Mouse (Mus musculus) testis, adult 2 months (tissue): ENCODE measurements around the gene Ppp2r3a. TPM values are rescaled to one million over a fixed set of nuclear protein-coding genes. Genes with fewer than 3 reads are reported as not detected.

Source experiments
- H3K27ac ChIP-seq: fragments of 200-500 bp; 2 replicates; pipeline ENCODE4 v1.5.1; 2012; ENCODE audit warnings: low read depth, low read length; ENCODE audit not compliant: control insufficient read depth, insufficient read depth
- H3K27me3 ChIP-seq: fragments of 200-500 bp; 2 replicates; pipeline ENCODE4 v1.6.1; 2012; ENCODE audit warnings: mild to moderate bottlenecking, low read length, moderate library complexity; ENCODE audit not compliant: control insufficient read depth, insufficient read depth
- H3K36me3 ChIP-seq: fragments of 200-500 bp; 2 replicates; pipeline ENCODE4 v1.6.1; 2012; ENCODE audit warnings: mild to moderate bottlenecking, low read length; ENCODE audit not compliant: control insufficient read depth, insufficient read depth
- H3K4me1 ChIP-seq: fragments of 200-500 bp; 2 replicates; pipeline ENCODE4 v1.6.1; 2012; ENCODE audit warnings: low read length; ENCODE audit not compliant: control insufficient read depth, insufficient read depth
- H3K4me3 ChIP-seq: fragments of 200-500 bp; 2 replicates; pipeline ENCODE4 v1.5.1; 2012; ENCODE audit warnings: low read depth, mild to moderate bottlenecking, low read length, moderate library complexity, mixed read lengths; ENCODE audit not compliant: control insufficient read depth
- CTCF ChIP-seq: fragments of 200-500 bp; IDR thresholded peaks from 2 replicates; pipeline ENCODE4 v1.5.1; 2012; ENCODE audit warnings: low read depth, mild to moderate bottlenecking, inconsistent platforms, low read length, moderate library complexity; ENCODE audit not compliant: control insufficient read depth, insufficient read depth, insufficient replicate concordance
- POLR2A ChIP-seq: fragments of 200-500 bp; IDR thresholded peaks from 2 replicates; pipeline ENCODE4 v1.6.1; 2012; ENCODE audit warnings: low read depth, mild to moderate bottlenecking, inconsistent platforms, low read length, moderate library complexity; ENCODE audit not compliant: control insufficient read depth
- polyA plus RNA-seq: library from polyadenylated mRNA; depleted of rRNA; stranded (reverse); fragments of >200 nt; gene quantifications from 2 replicates; pipeline ENCODE4 v1.2.3, GENCODE M21; 2012; rRNA removed

Ppp2r3a gene
- polyA plus RNA-seq, 1 experiment = 3.5 TPM

DNA sequence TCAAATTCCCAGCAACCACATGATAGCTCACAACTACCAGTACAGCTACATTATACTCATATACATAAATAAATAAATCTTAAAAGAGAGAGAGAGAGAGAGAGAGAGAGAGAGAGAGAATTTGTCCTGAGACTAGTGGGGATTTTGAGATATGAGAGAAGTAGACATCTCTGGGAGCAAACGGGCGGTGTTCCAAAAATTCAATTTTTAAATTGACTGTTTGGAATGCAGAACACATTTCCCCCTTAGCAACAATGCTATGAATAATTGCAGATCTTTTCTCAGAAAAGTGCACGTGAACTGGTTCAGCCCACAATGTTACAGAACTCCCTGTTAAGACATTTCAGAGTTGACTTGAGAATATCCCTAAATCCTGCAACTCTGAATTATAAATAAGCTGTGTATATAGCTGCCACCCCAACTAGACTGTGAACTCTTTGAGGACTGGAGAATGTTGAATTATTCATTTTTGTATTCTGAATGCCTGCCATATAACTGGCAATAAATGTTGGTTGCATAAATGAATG lies 186.5 kb downstream of the Ppp2r3a start:
- H3K4me1 ChIP-seq = peaks cover 2% of the 10 kb centered on the region
- H3K27me3 ChIP-seq = no peaks in the 10 kb centered on the region
- no peak overlapping the region for H3K4me3 ChIP-seq
- H3K36me3 ChIP-seq = no peaks in the 10 kb centered on the region
- no peak for TF ChIP-seq CTCF
- no peak for TF ChIP-seq POLR2A
- no peak overlapping the region for H3K27ac ChIP-seq

DNA sequence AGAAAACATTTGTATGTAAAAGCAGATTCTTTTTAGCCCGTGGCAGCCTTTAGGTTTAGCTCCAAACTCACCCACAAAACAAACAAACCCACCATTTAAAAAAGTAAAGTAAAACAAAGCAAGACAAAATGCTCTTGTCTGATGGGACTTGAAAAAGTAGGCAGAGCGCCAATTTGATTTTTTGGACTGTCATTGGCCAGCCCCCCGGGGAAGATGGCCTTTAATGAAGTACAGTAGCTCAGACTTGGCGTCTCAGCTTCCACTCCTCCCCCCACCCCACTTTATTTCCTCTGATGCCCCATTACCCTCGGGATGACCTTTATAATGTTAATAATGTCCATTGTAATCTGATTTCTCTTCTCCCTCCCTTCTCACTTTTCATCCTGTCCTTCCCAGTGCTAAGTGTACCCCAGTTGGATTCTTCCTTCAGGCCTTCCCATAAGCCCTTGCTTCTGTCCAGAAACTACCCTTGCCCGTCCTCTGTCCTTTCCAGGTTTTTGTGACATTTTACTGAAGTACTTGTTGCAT lies 189.3 kb downstream of the Ppp2r3a start:
- H3K27me3 ChIP-seq = no peaks in the 10 kb centered on the region
- H3K27ac ChIP-seq = no peak overlapping the region
- H3K4me1 ChIP-seq = peaks cover 2% of the 10 kb centered on the region; the same call in 1 of the 2 replicates
- no peaks in the 10 kb centered on the region for H3K36me3 ChIP-seq
- TF ChIP-seq CTCF (no peak), POLR2A (no peak)
- H3K4me3 ChIP-seq = no peak overlapping the region

DNA sequence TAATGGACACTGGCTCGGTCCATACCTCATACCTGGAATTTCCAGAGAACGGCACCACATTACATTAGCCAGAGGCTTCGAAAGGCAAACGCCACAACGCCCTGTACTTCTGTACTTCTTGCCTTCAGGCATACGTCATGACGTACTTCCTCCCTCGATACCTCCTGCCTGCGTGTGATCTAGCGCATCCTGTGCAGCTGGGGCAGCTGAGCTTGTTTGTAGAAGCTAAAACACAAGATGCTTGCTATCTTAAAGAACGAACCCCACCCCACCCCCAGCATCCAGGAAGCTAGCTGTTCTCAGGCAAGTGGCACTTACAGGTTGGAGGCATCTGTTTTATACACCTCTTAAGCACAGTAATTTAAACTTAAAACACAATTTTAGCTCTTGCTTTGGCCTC lies 190.6 kb downstream of the Ppp2r3a start:
- Histone ChIP-seq H3K27ac (no peak overlapping the region), H3K36me3 (no peaks in the 10 kb centered on the region), H3K27me3 (no peaks in the 10 kb centered on the region), H3K4me1 (peaks cover 2% of the 10 kb centered on the region; the same call in 1 of the 2 replicates), H3K4me3 (no peak overlapping the region)
- TF ChIP-seq CTCF (no peak), POLR2A (no peak)

DNA sequence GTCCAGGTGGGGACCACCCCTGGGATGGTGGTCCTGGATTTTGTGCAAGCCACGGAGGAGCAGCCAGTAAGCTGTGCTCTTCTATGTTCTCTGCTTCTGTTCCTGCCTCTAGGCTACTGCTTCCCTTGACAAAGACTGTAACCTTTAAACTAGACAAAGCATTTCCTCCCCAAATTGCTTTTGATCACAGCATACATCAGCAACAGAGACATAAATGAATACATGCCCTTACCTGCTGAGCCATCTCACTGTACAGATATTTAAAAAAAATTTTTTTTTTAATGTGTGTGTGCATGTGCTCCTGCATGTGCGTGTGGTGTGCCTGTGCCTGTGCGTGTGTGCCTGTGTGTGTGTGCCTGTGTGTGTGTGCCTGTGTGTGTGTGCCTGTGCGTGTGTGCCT lies 194.4 kb downstream of the Ppp2r3a start:
- TF ChIP-seq POLR2A = no peak
- TF ChIP-seq CTCF = no peak
- no peak overlapping the region for H3K4me3 ChIP-seq
- peaks cover 2% of the 10 kb centered on the region; the same call in 1 of the 2 replicates for H3K4me1 ChIP-seq
- H3K27me3 ChIP-seq = no peaks in the 10 kb centered on the region
- H3K27ac ChIP-seq = no peak overlapping the region
- H3K36me3 ChIP-seq = no peaks in the 10 kb centered on the region

Other genes starting within 250 kb of the Ppp2r3a start
- 13.9 and 14.1 TPM in 2 replicates for gene Pccb, start 216.9 kb downstream of the Ppp2r3a start, polyA plus RNA-seq
- 11.3 and 11.8 TPM in 2 replicates for gene Msl2, start 177.7 kb downstream of the Ppp2r3a start, polyA plus RNA-seq